In genomic region chr19:6045366-6046293, GRCm38 (mm10) we compare ENCODE assay signal across 8 mouse cellular contexts. TPM values are rescaled to one million over a fixed set of nuclear protein-coding genes. Genes with fewer than 3 reads are reported as not detected.
DNase-seq lines count a peak whose midpoint lies in the region; ATAC-seq and TF ChIP-seq lines count a peak whose summit lies in the region.

No protein-coding gene starts in this region.

- no peak for TF ChIP-seq POLR2A in bone marrow macrophage, adult 2 months (IDR thresholded peaks at IDR 0.05; ENCODE audit: borderline replicate concordance, low read depth, low read length)

- peaks cover 13% of the 10 kb centered on the region for H3K4me1 ChIP-seq in bone marrow macrophage, adult 2 months (ENCODE audit: control insufficient read depth, insufficient read depth, low read length)

- no peak for DNase-seq in layer of hippocampus, adult 2 months (ENCODE audit: low spot score in 2 of 2)
- no peak for DNase-seq in layer of hippocampus, postnatal 10 days (ENCODE audit: low spot score in 2 of 2)
- peak; percentile 72 for DNase-seq in lung, postnatal 36 days
- no peak for DNase-seq in B cell, adult 2 months
- no peak for DNase-seq in gastrocnemius, postnatal 4 days (ENCODE audit: low spot score in 2 of 2)
- DNase-seq in ovary, postnatal 10 days (ENCODE audit: low spot score) = no peak

- TF ChIP-seq CTCF in layer of hippocampus, adult 2 months (conservative IDR thresholded peaks at IDR 0.05) = peak; percentile 34
- TF ChIP-seq CTCF in bone marrow macrophage, adult 2 months (IDR thresholded peaks at IDR 0.05; ENCODE audit: low read depth, low read length) = no peak

- ATAC-seq in granulocyte monocyte progenitor cell, adult 5-6 weeks (replicated peaks; ENCODE audit: poor library complexity, severe bottlenecking) = peak; percentile 2; the same call in 1 of the 2 replicates

- H3K4me3 ChIP-seq in layer of hippocampus, adult 2 months = peak overlapping the region; percentile 99
- peak overlapping the region; percentile 85 for H3K4me3 ChIP-seq in bone marrow macrophage, adult 2 months (ENCODE audit: insufficient read depth, low read length)

- peak overlapping the region; percentile 99 for H3K27ac ChIP-seq in layer of hippocampus, adult 2 months
- peak overlapping the region; percentile 97 for H3K27ac ChIP-seq in bone marrow macrophage, adult 2 months (ENCODE audit: insufficient read depth, low read depth, low read length)

RNA-seq across cellular contexts. Expression of gene Syvn1, which starts 0.7 kb away (rescaled TPM):
- 10 to 100 TPM; 42.0 to 45.1 TPM for total RNA-seq in layer of hippocampus, adult 2 months (2021)
- 10 to 100 TPM; 40.6 to 41.2 TPM for total RNA-seq in layer of hippocampus, postnatal 10 days (2021)
- 31.1 and 33.7 TPM in 2 replicates for polyA plus RNA-seq in bone marrow macrophage, adult 2 months (2012; ENCODE audit: insufficient read depth, insufficient read length, missing spikeins)
- 33.6 and 46.5 TPM in 2 replicates for total RNA-seq in granulocyte monocyte progenitor cell, adult 5-6 weeks (2014; fragmentation: Nextera tagmentation)
- 3.8 and 8.2 TPM in 2 replicates for total RNA-seq in granulocyte monocyte progenitor cell, adult 5-6 weeks (2017)
- 10 to 100 TPM; 28.9 to 30.7 TPM for total RNA-seq in gastrocnemius, postnatal 4 days (2021)

RNA-seq across cellular contexts. Expression of gene Mrpl49, which starts 12.0 kb away (rescaled TPM):
- total RNA-seq in layer of hippocampus, adult 2 months (2021) = 10 to 100 TPM; 42.8 to 49.6 TPM
- 10 to 100 TPM; 40.3 to 42.4 TPM for total RNA-seq in layer of hippocampus, postnatal 10 days (2021)
- polyA plus RNA-seq in bone marrow macrophage, adult 2 months (2012; ENCODE audit: insufficient read depth, insufficient read length, missing spikeins) = 24.5 and 25.9 TPM in 2 replicates
- 39.7 and 52.3 TPM in 2 replicates for total RNA-seq in granulocyte monocyte progenitor cell, adult 5-6 weeks (2014; fragmentation: Nextera tagmentation)
- total RNA-seq in granulocyte monocyte progenitor cell, adult 5-6 weeks (2017) = 45.2 and 46.1 TPM in 2 replicates
- total RNA-seq in gastrocnemius, postnatal 4 days (2021) = 10 to 100 TPM; 45.0 to 46.2 TPM

RNA-seq across cellular contexts. Expression of gene Fau, which starts 12.0 kb away (rescaled TPM):
- 100 to 1,000 TPM; 676 to 714 TPM for total RNA-seq in layer of hippocampus, adult 2 months (2021)
- total RNA-seq in layer of hippocampus, postnatal 10 days (2021) = 100 to 1,000 TPM; 656 to 785 TPM
- 1,783 and 2,337 TPM in 2 replicates for polyA plus RNA-seq in bone marrow macrophage, adult 2 months (2012; ENCODE audit: insufficient read depth, insufficient read length, missing spikeins)
- 2,326 and 2,717 TPM in 2 replicates for total RNA-seq in granulocyte monocyte progenitor cell, adult 5-6 weeks (2014; fragmentation: Nextera tagmentation)
- total RNA-seq in granulocyte monocyte progenitor cell, adult 5-6 weeks (2017) = 1,639 and 2,001 TPM in 2 replicates
- total RNA-seq in gastrocnemius, postnatal 4 days (2021) = 1,000 to 10,000 TPM in 1 of 2 experiments, 100 to 1,000 TPM in 1; 949 to 1,029 TPM

RNA-seq across cellular contexts. Expression of gene Znhit2, which starts 15.4 kb away (rescaled TPM):
- total RNA-seq in layer of hippocampus, adult 2 months (2021) = 10 to 100 TPM; 39.0 to 42.5 TPM
- total RNA-seq in layer of hippocampus, postnatal 10 days (2021) = 10 to 100 TPM; 37.3 to 41.2 TPM
- 12.8 and 16.4 TPM in 2 replicates for polyA plus RNA-seq in bone marrow macrophage, adult 2 months (2012; ENCODE audit: insufficient read depth, insufficient read length, missing spikeins)
- total RNA-seq in granulocyte monocyte progenitor cell, adult 5-6 weeks (2014; fragmentation: Nextera tagmentation) = 5.0 and 17.6 TPM in 2 replicates
- 13.7 and 17.6 TPM in 2 replicates for total RNA-seq in granulocyte monocyte progenitor cell, adult 5-6 weeks (2017)
- total RNA-seq in gastrocnemius, postnatal 4 days (2021) = 10 to 100 TPM; 13.2 to 13.4 TPM

RNA-seq across cellular contexts. Expression of gene Tm7sf2, which starts 22.5 kb away (rescaled TPM):
- 10 to 100 TPM; 25.3 to 26.0 TPM for total RNA-seq in layer of hippocampus, adult 2 months (2021)
- 10 to 100 TPM; 60.0 to 70.8 TPM for total RNA-seq in layer of hippocampus, postnatal 10 days (2021)
- 8.1 and 13.7 TPM in 2 replicates for polyA plus RNA-seq in bone marrow macrophage, adult 2 months (2012; ENCODE audit: insufficient read depth, insufficient read length, missing spikeins)
- 14.4 and 19.3 TPM in 2 replicates for total RNA-seq in granulocyte monocyte progenitor cell, adult 5-6 weeks (2014; fragmentation: Nextera tagmentation)
- 3.4 and 4.0 TPM in 2 replicates for total RNA-seq in granulocyte monocyte progenitor cell, adult 5-6 weeks (2017)
- total RNA-seq in gastrocnemius, postnatal 4 days (2021) = 10 to 100 TPM in 1 of 2 experiments, 1 to 10 TPM in 1; 9.9 to 14.7 TPM
